Mouse (Mus musculus): ENCODE results near the gene Hba-a2. TPM values are rescaled to one million over a fixed set of nuclear protein-coding genes. Genes with fewer than 3 reads are reported as not detected.

The Hba-a2 gene
- polyA plus RNA-seq, 1 experiment from 2014 or later = 5,936 TPM

DNA sequence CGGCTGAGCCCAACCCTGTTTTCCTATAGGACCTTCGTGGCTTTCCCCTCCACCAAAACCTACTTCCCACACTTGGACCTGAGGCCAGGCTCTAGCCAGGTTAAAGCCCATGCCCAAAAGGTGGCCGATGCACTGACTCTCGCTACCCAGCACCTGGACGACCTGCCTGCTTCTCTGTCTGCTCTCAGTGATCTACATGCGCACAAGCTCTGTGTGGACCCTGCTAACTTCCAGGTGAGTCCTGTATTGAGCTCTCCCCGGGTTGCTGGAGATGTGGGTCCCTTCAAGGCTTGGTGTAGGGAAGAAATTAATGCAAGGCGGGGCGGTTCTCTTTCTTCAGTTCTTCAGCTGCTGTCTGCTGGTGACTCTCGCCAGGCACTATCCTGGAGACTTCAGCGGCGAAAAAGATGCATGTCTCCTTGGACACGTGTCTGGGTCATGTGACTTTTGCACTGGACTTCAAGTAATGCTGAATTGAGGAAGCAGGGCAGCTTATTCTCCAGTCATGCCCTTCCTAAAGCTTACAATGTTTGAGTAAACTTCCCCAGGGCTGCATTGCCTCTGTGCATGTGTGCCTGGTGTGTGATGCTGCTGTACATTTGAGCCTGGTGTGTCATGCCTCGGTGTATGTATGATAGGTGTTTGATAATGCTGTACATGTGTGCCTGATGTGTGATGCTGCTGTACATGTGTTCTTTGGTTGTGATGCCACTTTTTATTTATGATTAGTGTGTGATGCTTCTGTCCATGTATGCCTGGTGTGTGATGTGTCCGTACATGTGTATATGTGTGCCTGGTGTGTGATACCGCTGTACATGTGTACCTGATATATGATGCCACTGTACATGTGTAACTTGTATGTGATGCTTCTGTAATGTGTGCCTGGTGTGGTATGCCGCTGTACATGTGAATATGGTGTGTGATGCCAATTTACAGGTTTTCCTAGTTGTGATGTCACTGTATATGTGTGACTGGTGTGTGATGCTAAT is 4.3 kb downstream of the Hba-a2 start:
- Histone ChIP-seq H3K4me2 (ENCODE audit: low read length) (peak overlapping the region; percentile 39; the same call in 1 of the 2 replicates), H3K9me3 (replicated peaks; ENCODE audit: control insufficient read depth, low read length) (no peaks in the 10 kb centered on the region), H3K9ac (ENCODE audit: low read length) (no peak overlapping the region), H3K27me3 (replicated peaks; ENCODE audit: control insufficient read depth, insufficient read depth, low read length) (no peaks in the 10 kb centered on the region), H3K4me1 (ENCODE audit: control insufficient read depth, insufficient read depth, low read length) (no peaks in the 10 kb centered on the region; the same call in 1 of the 2 replicates), H3K36me3 (ENCODE audit: control insufficient read depth, insufficient read depth, low read length) (no peaks in the 10 kb centered on the region), H3K27ac (ENCODE audit: low read depth, low read length) (no peak overlapping the region), H3K4me3 (ENCODE audit: low read depth, low read length) (no peak overlapping the region)
- ATAC-seq (peak; percentile 13; the same call in 1 of the 2 replicates), DNase-seq (ENCODE audit: low spot score) (no peak)
- 60% methylated on average over 14 of the region's 17 CpGs for WGBS

DNA sequence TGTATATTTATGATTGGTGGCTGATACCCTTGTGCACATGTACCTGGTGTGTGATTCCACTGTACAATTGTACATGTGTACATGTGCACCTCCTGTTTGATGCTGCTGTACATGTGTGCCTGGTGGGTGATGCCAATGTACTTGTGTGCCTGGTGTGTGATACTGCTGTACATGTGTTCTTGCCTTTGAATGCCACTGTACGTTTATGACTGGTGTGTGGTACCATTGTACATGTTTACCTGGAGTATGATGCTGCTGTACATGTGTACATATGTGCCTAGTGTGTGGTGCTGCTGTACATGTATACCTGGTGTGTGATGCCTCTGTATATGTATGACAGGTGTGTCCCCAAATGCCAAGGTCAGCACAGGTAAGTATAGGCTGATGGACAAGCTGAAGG is 5.2 kb downstream of the Hba-a2 start:
- no peak overlapping the region for H3K27ac ChIP-seq (ENCODE audit: low read depth, low read length)
- ATAC-seq (no peak), DNase-seq (ENCODE audit: low spot score) (no peak)
- H3K9ac ChIP-seq (ENCODE audit: low read length) = no peak overlapping the region
- no peaks in the 10 kb centered on the region for H3K36me3 ChIP-seq (ENCODE audit: control insufficient read depth, insufficient read depth, low read length)
- H3K4me1 ChIP-seq (ENCODE audit: control insufficient read depth, insufficient read depth, low read length) = no peaks in the 10 kb centered on the region; the same call in 1 of the 2 replicates
- no peaks in the 10 kb centered on the region for H3K27me3 ChIP-seq (replicated peaks; ENCODE audit: control insufficient read depth, insufficient read depth, low read length)
- no peaks in the 10 kb centered on the region for H3K9me3 ChIP-seq (replicated peaks; ENCODE audit: control insufficient read depth, low read length)
- H3K4me2 ChIP-seq (ENCODE audit: low read length) = no peak overlapping the region
- no peak overlapping the region for H3K4me3 ChIP-seq (ENCODE audit: low read depth, low read length)
- WGBS = 65% methylated on average over 1 of the region's 1 CpGs

DNA sequence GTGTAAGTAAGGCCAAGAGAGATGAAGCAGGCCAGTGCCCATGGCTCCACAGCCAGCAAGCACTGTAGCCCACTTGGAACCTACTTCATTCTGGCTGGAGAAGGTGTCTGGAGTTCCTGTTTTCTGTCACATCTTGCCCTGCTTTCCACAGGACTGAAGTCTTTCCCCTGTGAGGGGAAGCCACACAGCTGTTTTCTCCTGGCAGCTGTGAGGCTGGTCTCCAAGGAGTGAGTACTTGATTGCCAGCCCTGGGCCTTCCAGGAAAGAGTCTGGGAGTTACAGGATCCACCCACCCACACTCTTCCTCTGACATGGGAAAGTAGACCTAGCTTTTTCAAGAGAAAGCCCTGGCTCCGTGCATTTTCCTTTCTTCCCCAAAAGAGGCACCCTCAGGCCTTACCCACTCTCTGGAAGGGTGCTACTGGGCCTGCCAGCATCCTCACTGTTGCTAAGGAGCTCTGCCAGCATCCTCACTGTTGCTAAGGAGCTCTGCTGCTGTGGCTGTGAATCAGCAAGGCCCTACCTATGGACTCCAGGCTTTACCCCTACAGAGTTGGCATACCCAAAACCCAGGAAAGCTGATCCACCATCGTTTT is 6.6 kb downstream of the Hba-a2 start:
- WGBS = 43% methylated on average over 2 of the region's 2 CpGs
- H3K4me3 ChIP-seq (ENCODE audit: low read depth, low read length) = no peak overlapping the region
- DNase-seq (ENCODE audit: low spot score) (peak; percentile 52), ATAC-seq (peak; percentile 49; the same call in 1 of the 2 replicates)
- H3K4me2 ChIP-seq (ENCODE audit: low read length) = no peak overlapping the region
- no peak overlapping the region for H3K27ac ChIP-seq (ENCODE audit: low read depth, low read length)
- no peaks in the 10 kb centered on the region for H3K36me3 ChIP-seq (ENCODE audit: control insufficient read depth, insufficient read depth, low read length)
- H3K4me1 ChIP-seq (ENCODE audit: control insufficient read depth, insufficient read depth, low read length) = no peaks in the 10 kb centered on the region; the same call in 1 of the 2 replicates
- no peak overlapping the region for H3K9ac ChIP-seq (ENCODE audit: low read length)
- no peaks in the 10 kb centered on the region for H3K27me3 ChIP-seq (replicated peaks; ENCODE audit: control insufficient read depth, insufficient read depth, low read length)
- H3K9me3 ChIP-seq (replicated peaks; ENCODE audit: control insufficient read depth, low read length) = no peaks in the 10 kb centered on the region

DNA sequence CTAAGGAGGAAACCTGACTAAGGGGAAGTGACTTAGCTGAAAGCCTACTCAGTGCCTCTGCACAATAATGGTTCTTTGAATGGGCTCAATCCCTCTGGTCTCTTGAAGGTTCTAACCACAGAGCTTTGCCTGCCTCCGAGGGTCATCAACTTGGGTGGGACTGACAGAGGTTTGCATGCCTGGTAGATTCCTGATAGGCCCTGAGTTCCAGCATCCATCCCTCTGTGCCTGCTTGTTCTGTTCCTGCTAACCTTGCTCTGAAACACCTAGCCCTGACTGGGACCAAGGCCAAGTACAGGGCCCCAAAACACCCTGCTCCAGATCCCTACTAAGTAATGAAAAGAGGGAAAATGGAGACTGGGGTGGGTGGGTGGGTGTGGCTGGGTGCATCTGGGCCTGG is 7.2 kb downstream of the Hba-a2 start:
- no peak for DNase-seq (ENCODE audit: low spot score)
- Histone ChIP-seq H3K27ac (ENCODE audit: low read depth, low read length) (no peak overlapping the region), H3K9me3 (replicated peaks; ENCODE audit: control insufficient read depth, low read length) (no peaks in the 10 kb centered on the region), H3K36me3 (ENCODE audit: control insufficient read depth, insufficient read depth, low read length) (no peaks in the 10 kb centered on the region), H3K4me1 (ENCODE audit: control insufficient read depth, insufficient read depth, low read length) (no peaks in the 10 kb centered on the region; the same call in 1 of the 2 replicates), H3K27me3 (replicated peaks; ENCODE audit: control insufficient read depth, insufficient read depth, low read length) (no peaks in the 10 kb centered on the region), H3K9ac (ENCODE audit: low read length) (no peak overlapping the region), H3K4me3 (ENCODE audit: low read depth, low read length) (no peak overlapping the region), H3K4me2 (ENCODE audit: low read length) (no peak overlapping the region)
- 85% methylated on average over 1 of the region's 1 CpGs for whole genome bisulfite sequencing
- no peak for ATAC-seq

- no peak overlapping the region for H3K27ac ChIP-seq (ENCODE audit: low read depth, low read length)
- H3K4me2 ChIP-seq (ENCODE audit: low read length) = no peak overlapping the region
- no peaks in the 10 kb centered on the region for H3K27me3 ChIP-seq (replicated peaks; ENCODE audit: control insufficient read depth, insufficient read depth, low read length)
- H3K9me3 ChIP-seq (replicated peaks; ENCODE audit: control insufficient read depth, low read length) = no peaks in the 10 kb centered on the region
- H3K4me1 ChIP-seq (ENCODE audit: control insufficient read depth, insufficient read depth, low read length) = no peaks in the 10 kb centered on the region; the same call in 1 of the 2 replicates
- H3K36me3 ChIP-seq (ENCODE audit: control insufficient read depth, insufficient read depth, low read length) = no peaks in the 10 kb centered on the region
- no peak overlapping the region for H3K9ac ChIP-seq (ENCODE audit: low read length)
- ATAC-seq = no peak
- no peak overlapping the region for H3K4me3 ChIP-seq (ENCODE audit: low read depth, low read length)
- WGBS = 86% methylated on average over 1 of the region's 1 CpGs
- no peak for DNase-seq (ENCODE audit: low spot score)
These were observed 10.7 kb downstream of the Hba-a2 start for GRCm38 (mm10) chr11:32307006-32307405.

GRCm38 (mm10) chr11:32309446-32309845 is 13.2 kb downstream of the Hba-a2 start:
- DNase-seq (ENCODE audit: low spot score) (no peak), ATAC-seq (no peak)
- no peaks in the 10 kb centered on the region for H3K36me3 ChIP-seq (ENCODE audit: control insufficient read depth, insufficient read depth, low read length)
- no peak overlapping the region for H3K4me3 ChIP-seq (ENCODE audit: low read depth, low read length)
- H3K4me1 ChIP-seq (ENCODE audit: control insufficient read depth, insufficient read depth, low read length) = no peaks in the 10 kb centered on the region
- no peaks in the 10 kb centered on the region for H3K9me3 ChIP-seq (replicated peaks; ENCODE audit: control insufficient read depth, low read length)
- no peak overlapping the region for H3K27ac ChIP-seq (ENCODE audit: low read depth, low read length)
- no peak overlapping the region for H3K9ac ChIP-seq (ENCODE audit: low read length)
- no peaks in the 10 kb centered on the region for H3K27me3 ChIP-seq (replicated peaks; ENCODE audit: control insufficient read depth, insufficient read depth, low read length)
- WGBS = 45% methylated on average over 4 of the region's 4 CpGs
- H3K4me2 ChIP-seq (ENCODE audit: low read length) = no peak overlapping the region

DNA sequence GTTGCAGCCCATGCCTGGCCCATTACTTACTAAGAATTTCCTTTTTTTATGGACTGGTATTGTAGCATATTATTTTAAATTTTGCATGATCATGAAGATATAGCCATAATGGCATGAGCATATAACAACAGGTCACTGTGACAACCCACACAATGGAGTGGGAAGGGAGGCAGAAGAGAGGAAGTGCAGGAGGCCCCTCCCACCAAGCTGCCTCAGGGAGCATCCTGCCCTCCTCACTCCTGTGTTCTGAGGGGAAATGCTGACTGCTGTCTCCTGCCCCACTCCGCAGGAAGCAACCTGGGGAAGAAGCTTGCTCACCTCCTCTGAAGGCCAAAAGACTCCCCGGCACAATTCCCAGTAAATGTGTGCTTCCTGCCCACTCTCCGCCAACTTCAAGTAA is 13.6 kb downstream of the Hba-a2 start:
- H3K9me3 ChIP-seq (replicated peaks; ENCODE audit: control insufficient read depth, low read length) = no peaks in the 10 kb centered on the region
- ATAC-seq = no peak
- DNase-seq (ENCODE audit: low spot score) = no peak
- no peak overlapping the region for H3K4me3 ChIP-seq (ENCODE audit: low read depth, low read length)
- 78% methylated on average over 3 of the region's 3 CpGs for WGBS
- H3K27ac ChIP-seq (ENCODE audit: low read depth, low read length) = no peak overlapping the region
- H3K36me3 ChIP-seq (ENCODE audit: control insufficient read depth, insufficient read depth, low read length) = no peaks in the 10 kb centered on the region
- H3K9ac ChIP-seq (ENCODE audit: low read length) = no peak overlapping the region
- H3K27me3 ChIP-seq (replicated peaks; ENCODE audit: control insufficient read depth, insufficient read depth, low read length) = no peaks in the 10 kb centered on the region
- no peaks in the 10 kb centered on the region for H3K4me1 ChIP-seq (ENCODE audit: control insufficient read depth, insufficient read depth, low read length)
- H3K4me2 ChIP-seq (ENCODE audit: low read length) = no peak overlapping the region

DNA sequence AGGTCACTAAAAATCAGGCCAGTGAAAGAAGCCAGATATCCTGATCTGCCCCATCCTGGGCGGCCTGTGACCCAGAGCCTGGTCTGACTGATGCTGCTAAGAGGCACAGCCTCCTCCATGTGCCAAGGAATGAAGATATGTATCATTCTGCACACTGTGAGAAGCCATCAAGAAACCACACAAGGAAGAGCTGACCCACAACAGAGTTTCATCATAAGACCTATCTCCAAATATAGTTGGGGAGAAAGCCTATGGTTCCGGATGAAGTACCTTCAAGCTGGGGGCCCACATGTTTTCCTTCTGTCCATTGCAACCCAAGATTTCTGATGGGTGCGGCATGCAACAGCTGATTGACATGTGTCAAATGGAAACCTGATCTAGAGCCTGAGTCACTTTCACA is 19.7 kb downstream of the Hba-a2 start:
- H3K4me2 ChIP-seq (ENCODE audit: low read length) = no peak overlapping the region
- no peaks in the 10 kb centered on the region for H3K4me1 ChIP-seq (ENCODE audit: control insufficient read depth, insufficient read depth, low read length)
- WGBS = 85% methylated on average over 3 of the region's 3 CpGs
- DNase-seq (ENCODE audit: low spot score) (no peak), ATAC-seq (no peak)
- H3K9me3 ChIP-seq (replicated peaks; ENCODE audit: control insufficient read depth, low read length) = no peaks in the 10 kb centered on the region
- no peak overlapping the region for H3K27ac ChIP-seq (ENCODE audit: low read depth, low read length)
- H3K9ac ChIP-seq (ENCODE audit: low read length) = no peak overlapping the region
- H3K36me3 ChIP-seq (ENCODE audit: control insufficient read depth, insufficient read depth, low read length) = no peaks in the 10 kb centered on the region
- H3K4me3 ChIP-seq (ENCODE audit: low read depth, low read length) = no peak overlapping the region
- no peaks in the 10 kb centered on the region for H3K27me3 ChIP-seq (replicated peaks; ENCODE audit: control insufficient read depth, insufficient read depth, low read length)
